Mouse (Mus musculus) stomach, embryonic 15.5 days (tissue): ENCODE results near the gene Jund. TPM values are rescaled to one million over a fixed set of nuclear protein-coding genes. Genes with fewer than 3 reads are reported as not detected.

Experiments
- polyA plus RNA-seq: library from polyadenylated mRNA; unstranded; fragments of >200 nt; fragmentation: Nextera tagmentation; extraction: Ambion mirVana; gene quantifications from 2 replicates; pipeline ENCODE4 v1.2.1, GENCODE M21; 2015

The Jund gene
- polyA plus RNA-seq, 1 experiment from 2014 or later, result 84.4 TPM

Other genes starting within 250 kb of the Jund start
- 20.5 and 20.7 TPM in 2 replicates for gene Klhl26, start 222.0 kb upstream of the Jund start, polyA plus RNA-seq
- 3.0 and 3.5 TPM in 2 replicates for gene Tmem59l, start 211.6 kb upstream of the Jund start, polyA plus RNA-seq
- 2.9 and 4.1 TPM in 2 replicates for gene Crlf1, start 205.8 kb upstream of the Jund start, polyA plus RNA-seq
- 125 and 130 TPM in 2 replicates for gene Rex1bd, start 192.2 kb upstream of the Jund start, polyA plus RNA-seq
- gene Uba52, start 188.1 kb upstream of the Jund start, polyA plus RNA-seq, result 843 and 950 TPM in 2 replicates
- gene Fkbp8, start 171.2 kb upstream of the Jund start, polyA plus RNA-seq, result 292 and 304 TPM in 2 replicates
- 58.5 and 60.1 TPM in 2 replicates for gene Kxd1, start 171.0 kb upstream of the Jund start, polyA plus RNA-seq
- 16.1 and 17.7 TPM in 2 replicates for gene Ell, start 159.5 kb upstream of the Jund start, polyA plus RNA-seq
- gene Isyna1, start 104.6 kb upstream of the Jund start, polyA plus RNA-seq, result 127 and 133 TPM in 2 replicates
- 104 and 117 TPM in 2 replicates for gene Ssbp4, start 90.1 kb upstream of the Jund start, polyA plus RNA-seq
- 3.7 and 3.9 TPM in 2 replicates for gene Lrrc25, start 82.8 kb upstream of the Jund start, polyA plus RNA-seq
- 0.95 and 1.4 TPM in 2 replicates for gene Gdf15, start 66.5 kb upstream of the Jund start, polyA plus RNA-seq
- 49.9 and 57.9 TPM in 2 replicates for gene Pgpep1, start 38.6 kb upstream of the Jund start, polyA plus RNA-seq
- 271 and 297 TPM in 2 replicates for gene Lsm4, start 25.7 kb upstream of the Jund start, polyA plus RNA-seq
- 0.04 TPM in 1 of 2 replicates, not detected in the other for gene Iqcn, start 4.5 kb downstream of the Jund start, polyA plus RNA-seq
- gene Gm3336, start 19.6 kb downstream of the Jund start, polyA plus RNA-seq, result 1.1 and 1.9 TPM in 2 replicates
- 0.45 and 0.50 TPM in 2 replicates for gene Pde4c, start 24.8 kb downstream of the Jund start, polyA plus RNA-seq
- 20.9 and 24.0 TPM in 2 replicates for gene Rab3a, start 55.7 kb downstream of the Jund start, polyA plus RNA-seq
- 44.4 and 51.3 TPM in 2 replicates for gene Mpv17l2, start 62.0 kb downstream of the Jund start, polyA plus RNA-seq
- gene Pik3r2, start 77.8 kb downstream of the Jund start, polyA plus RNA-seq, result 58.1 and 58.4 TPM in 2 replicates
- gene Mast3, start 106.1 kb downstream of the Jund start, polyA plus RNA-seq, result 13.3 and 16.5 TPM in 2 replicates
- 0.26 and 0.43 TPM in 2 replicates for gene Il12rb1, start 109.5 kb downstream of the Jund start, polyA plus RNA-seq
- gene Arrdc2, start 140.8 kb downstream of the Jund start, polyA plus RNA-seq, result 6.5 and 7.0 TPM in 2 replicates
- gene Kcnn1, start 164.3 kb downstream of the Jund start, polyA plus RNA-seq, result 1.5 and 2.1 TPM in 2 replicates
- 90.9 and 91.3 TPM in 2 replicates for gene Ccdc124, start 175.0 kb downstream of the Jund start, polyA plus RNA-seq
- 4.1 and 6.0 TPM in 2 replicates for gene Slc5a5, start 193.8 kb downstream of the Jund start, polyA plus RNA-seq
- 3,920 and 3,932 TPM in 2 replicates for gene Rpl18a, start 198.5 kb downstream of the Jund start, polyA plus RNA-seq
- gene Map1s, start 207.0 kb downstream of the Jund start, polyA plus RNA-seq, result 39.5 and 44.7 TPM in 2 replicates